Mouse (Mus musculus): ENCODE data around the gene Fmod. TPM values are rescaled to one million over a fixed set of nuclear protein-coding genes. Genes with fewer than 3 reads are reported as not detected.
A peak's percentile ranks its signal among the peaks of the same experiment; 100 is the strongest.

Fmod gene
- total RNA-seq, 2 experiments from 2014 or later: 15.8 to 23.8 TPM

- H3K4me3 ChIP-seq: no peak overlapping the region
- DNase-seq (ENCODE audit: extremely low spot score in 1 of 2, low spot score in 2 of 2): no peak
- TF ChIP-seq CTCF (IDR thresholded peaks at IDR 0.05): no peak
- intact Hi-C loops (cut with DNase I): no loop called here
- H3K27ac ChIP-seq: no peak overlapping the region
Observed at GRCm38 (mm10) chr1:134066554-134066953, 29.5 kb downstream of the Fmod start.

- intact Hi-C loops (cut with DNase I): no loop called here
- no peak overlapping the region for H3K27ac ChIP-seq
- DNase-seq (ENCODE audit: extremely low spot score in 1 of 2, low spot score in 2 of 2): no peak
- no peak for TF ChIP-seq CTCF (IDR thresholded peaks at IDR 0.05)
- no peak overlapping the region for H3K4me3 ChIP-seq
Observed at GRCm38 (mm10) chr1:134067143-134067619, 30.1 kb downstream of the Fmod start.

- DNase-seq (ENCODE audit: extremely low spot score in 1 of 2, low spot score in 2 of 2): no peak
- no peak for TF ChIP-seq CTCF (IDR thresholded peaks at IDR 0.05)
- intact Hi-C loops (cut with DNase I): no loop called here
- no peak overlapping the region for H3K27ac ChIP-seq
- H3K4me3 ChIP-seq: no peak overlapping the region
Observed at GRCm38 (mm10) chr1:134070099-134070669, 33.1 kb downstream of the Fmod start.

- no peak overlapping the region for H3K4me3 ChIP-seq
- H3K27ac ChIP-seq: no peak overlapping the region
- intact Hi-C loops (cut with DNase I): no loop called here
- no peak for DNase-seq (ENCODE audit: extremely low spot score in 1 of 2, low spot score in 2 of 2)
- no peak for TF ChIP-seq CTCF (IDR thresholded peaks at IDR 0.05)
Observed at GRCm38 (mm10) chr1:134071411-134072018, 34.5 kb downstream of the Fmod start.

GRCm38 (mm10) chr1:134073061-134073564, 36.1 kb downstream of the Fmod start:
- DNase-seq (ENCODE audit: extremely low spot score in 1 of 2, low spot score in 2 of 2): no peak
- intact Hi-C loops (cut with DNase I): no loop called here
- no peak overlapping the region for H3K4me3 ChIP-seq
- H3K27ac ChIP-seq: no peak overlapping the region
- no peak for TF ChIP-seq CTCF (IDR thresholded peaks at IDR 0.05)

GRCm38 (mm10) chr1:134073658-134074057, 36.6 kb downstream of the Fmod start:
- no peak for TF ChIP-seq CTCF (IDR thresholded peaks at IDR 0.05)
- DNase-seq (ENCODE audit: extremely low spot score in 1 of 2, low spot score in 2 of 2): no peak
- intact Hi-C loops (cut with DNase I): no loop called here
- Histone ChIP-seq H3K4me3 (no peak overlapping the region), H3K27ac (no peak overlapping the region)

GRCm38 (mm10) chr1:134074184-134074583, 37.1 kb downstream of the Fmod start:
- no peak for TF ChIP-seq CTCF (IDR thresholded peaks at IDR 0.05)
- intact Hi-C loops (cut with DNase I): no loop called here
- no peak overlapping the region for H3K27ac ChIP-seq
- DNase-seq (ENCODE audit: extremely low spot score in 1 of 2, low spot score in 2 of 2): no peak
- H3K4me3 ChIP-seq: no peak overlapping the region

- no peak for TF ChIP-seq CTCF (IDR thresholded peaks at IDR 0.05)
- intact Hi-C loops (cut with DNase I): no loop called here
- no peak overlapping the region for H3K27ac ChIP-seq
- DNase-seq (ENCODE audit: extremely low spot score in 1 of 2, low spot score in 2 of 2): no peak
- H3K4me3 ChIP-seq: no peak overlapping the region
Observed at GRCm38 (mm10) chr1:134074606-134075005, 37.6 kb downstream of the Fmod start.

- no peak for DNase-seq (ENCODE audit: extremely low spot score in 1 of 2, low spot score in 2 of 2)
- intact Hi-C loops (cut with DNase I): no loop called here
- no peak for TF ChIP-seq CTCF (IDR thresholded peaks at IDR 0.05)
- H3K4me3 ChIP-seq: no peak overlapping the region
- H3K27ac ChIP-seq: no peak overlapping the region
Observed at GRCm38 (mm10) chr1:134075532-134075931, 38.5 kb downstream of the Fmod start.

- Histone ChIP-seq H3K27ac (no peak overlapping the region; the same call in 1 of the 2 replicates), H3K4me3 (peak overlapping the region; percentile 79)
- DNase-seq (ENCODE audit: extremely low spot score in 1 of 2, low spot score in 2 of 2): no peak
- intact Hi-C loops (cut with DNase I): no loop called here
- no peak for TF ChIP-seq CTCF (IDR thresholded peaks at IDR 0.05)
Observed at GRCm38 (mm10) chr1:134076789-134077188, 39.7 kb downstream of the Fmod start.

GRCm38 (mm10) chr1:134077389-134078060, 40.5 kb downstream of the Fmod start:
- no peak for DNase-seq (ENCODE audit: extremely low spot score in 1 of 2, low spot score in 2 of 2)
- peak; percentile 43 for TF ChIP-seq CTCF (IDR thresholded peaks at IDR 0.05)
- intact Hi-C loops (cut with DNase I): loop anchor here (1.0 kb wide), 1 partner anchor 14 kb away; no protein-coding TSS in a partner anchor

More at GRCm38 (mm10) chr1:134077389-134078060, 40.5 kb downstream of the Fmod start:
- peak overlapping the region; percentile 99 for H3K27ac ChIP-seq
- peak overlapping the region; percentile 79 for H3K4me3 ChIP-seq
